Mouse (Mus musculus): ENCODE measurements at regions not wholly inside any gene's neighbourhood (a gene's known extent, or its start where the extent isn't known, plus 50 kb on each side); places are given as distances from the start of the nearest gene placed in this dataset.

GRCm38 (mm10) chr13:60123964-60124363, 53.2 kb downstream of the Gas1 start:
- in situ Hi-C loops (cut with MseI, MboI) = no loop called here

GRCm38 (mm10) chr13:60123174-60123587, 54.0 kb downstream of the Gas1 start:
- in situ Hi-C loops (cut with MseI, MboI) = no loop called here

DNA sequence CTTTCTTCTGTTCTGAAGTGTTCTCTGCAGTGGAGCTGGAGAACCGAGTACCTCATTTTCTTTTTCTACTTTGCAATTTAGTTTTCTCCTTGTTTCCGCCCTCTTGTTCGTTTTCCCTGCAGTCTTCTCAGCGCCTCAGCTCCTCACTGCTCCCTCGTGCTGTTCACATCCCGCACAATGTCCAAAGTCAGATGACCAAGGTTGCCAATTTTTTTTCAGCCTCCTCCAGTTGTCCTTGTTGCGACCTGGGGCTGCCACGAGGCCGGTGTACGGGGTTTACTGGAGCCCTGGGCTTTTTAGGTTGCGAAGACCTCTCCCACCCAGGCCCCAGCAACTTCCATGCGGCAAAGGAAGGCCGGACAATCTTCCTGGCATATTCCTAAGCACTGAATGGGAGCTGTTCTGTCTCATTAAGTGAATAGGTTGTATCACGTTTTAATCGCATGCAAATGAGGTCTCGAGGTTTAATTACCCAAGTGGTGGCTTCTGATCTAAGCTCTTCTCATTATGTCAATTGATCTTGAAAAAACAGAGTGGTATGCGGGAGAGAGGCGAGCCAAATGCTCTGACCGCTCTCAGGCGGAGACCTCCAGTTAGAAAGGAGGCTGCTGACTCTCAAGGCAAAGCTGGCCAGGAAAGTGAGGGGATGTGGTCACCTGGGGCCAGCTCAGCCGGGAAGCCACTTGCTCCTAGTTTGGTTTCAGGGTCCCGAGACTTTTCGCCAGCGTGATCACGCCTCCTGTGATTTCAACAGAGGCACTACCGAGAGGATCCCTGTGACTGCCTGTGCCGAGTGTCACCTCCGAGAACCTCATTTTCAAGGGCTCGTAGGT, 54.6 kb downstream of the Gas1 start:
- in situ Hi-C loops (cut with MseI, MboI) = no loop called here

DNA sequence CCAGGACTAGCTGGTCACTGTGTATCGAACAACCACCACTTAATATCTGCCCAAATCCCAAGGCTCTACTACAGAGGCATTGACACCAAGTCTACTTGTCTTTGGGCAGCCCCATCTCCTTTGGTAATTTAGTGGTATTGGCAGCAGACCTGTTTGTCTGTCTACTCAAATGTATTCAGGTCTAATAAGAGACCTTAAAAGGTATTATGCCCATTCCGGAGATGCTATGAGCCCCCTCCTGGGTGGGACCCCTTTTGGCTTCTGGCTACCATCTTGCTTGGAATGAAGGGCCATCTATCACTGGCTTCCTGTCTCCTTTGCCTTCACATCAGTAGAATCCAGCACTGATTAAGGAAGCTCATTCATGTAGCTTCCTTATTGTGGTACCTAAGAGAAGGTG, 65.7 kb downstream of the Gas1 start:
- in situ Hi-C loops (cut with MseI, MboI) = no loop called here

DNA sequence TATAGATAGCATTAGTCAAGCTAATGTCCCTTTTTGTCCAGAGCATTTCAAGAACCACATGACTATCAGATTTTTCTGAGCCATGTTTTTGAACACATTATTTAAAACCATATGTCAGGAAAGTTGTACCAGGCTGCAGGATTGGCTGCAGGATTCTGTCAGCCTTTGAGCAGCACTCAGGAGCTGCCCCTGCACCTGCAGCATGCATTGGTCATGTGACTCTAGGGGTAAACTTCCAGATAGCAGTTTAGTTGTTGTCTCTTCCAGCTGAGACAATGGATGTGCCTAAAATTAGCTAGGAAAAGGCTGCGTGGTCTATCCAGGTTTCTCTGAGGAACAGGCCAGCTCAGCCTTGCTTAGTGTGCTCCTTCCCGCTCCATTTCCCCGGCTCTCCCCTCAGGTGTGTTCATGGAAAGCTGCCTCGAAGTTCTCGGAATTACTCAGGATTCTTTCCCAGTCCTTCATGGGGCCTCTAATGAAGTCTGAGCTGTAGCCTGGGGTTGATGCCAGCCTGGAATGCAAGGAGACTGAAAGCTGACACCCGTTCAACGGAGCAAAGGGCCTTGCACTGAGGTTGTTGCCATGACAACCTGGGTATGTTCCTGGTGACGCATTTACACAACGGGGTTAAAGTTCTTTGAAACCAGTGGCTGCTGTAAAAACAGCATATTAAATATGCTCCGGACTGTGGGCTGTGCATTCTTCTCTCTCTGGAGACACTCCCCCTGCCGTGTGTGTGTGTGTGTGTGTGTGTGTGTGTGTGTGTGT, 66.9 kb downstream of the Gas1 start:
- in situ Hi-C loops (cut with MseI, MboI) = no loop called here

DNA sequence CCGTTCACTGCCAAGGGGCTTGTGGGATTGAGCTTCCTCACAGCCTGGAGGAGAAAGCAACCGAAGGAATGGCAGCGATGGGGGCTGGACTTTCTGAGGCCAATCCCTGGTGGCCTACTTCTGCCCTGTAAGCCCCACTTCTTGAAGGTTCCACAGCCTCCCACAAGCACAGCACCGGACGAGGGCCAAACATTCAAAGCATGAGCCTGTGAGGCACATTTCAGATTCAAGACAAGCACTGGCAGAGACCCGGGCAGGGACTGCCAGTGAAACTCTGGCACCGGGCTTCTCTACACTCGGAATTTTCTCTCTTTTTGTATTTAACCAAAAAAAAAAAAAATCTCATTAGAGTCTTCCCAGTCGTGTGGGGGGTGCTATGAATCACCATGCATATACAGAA, 71.9 kb downstream of the Gas1 start:
- in situ Hi-C loops (cut with MseI, MboI) = no loop called here

GRCm38 (mm10) chr13:60101651-60102050, 75.5 kb downstream of the Gas1 start:
- in situ Hi-C loops (cut with MseI, MboI) = no loop called here

DNA sequence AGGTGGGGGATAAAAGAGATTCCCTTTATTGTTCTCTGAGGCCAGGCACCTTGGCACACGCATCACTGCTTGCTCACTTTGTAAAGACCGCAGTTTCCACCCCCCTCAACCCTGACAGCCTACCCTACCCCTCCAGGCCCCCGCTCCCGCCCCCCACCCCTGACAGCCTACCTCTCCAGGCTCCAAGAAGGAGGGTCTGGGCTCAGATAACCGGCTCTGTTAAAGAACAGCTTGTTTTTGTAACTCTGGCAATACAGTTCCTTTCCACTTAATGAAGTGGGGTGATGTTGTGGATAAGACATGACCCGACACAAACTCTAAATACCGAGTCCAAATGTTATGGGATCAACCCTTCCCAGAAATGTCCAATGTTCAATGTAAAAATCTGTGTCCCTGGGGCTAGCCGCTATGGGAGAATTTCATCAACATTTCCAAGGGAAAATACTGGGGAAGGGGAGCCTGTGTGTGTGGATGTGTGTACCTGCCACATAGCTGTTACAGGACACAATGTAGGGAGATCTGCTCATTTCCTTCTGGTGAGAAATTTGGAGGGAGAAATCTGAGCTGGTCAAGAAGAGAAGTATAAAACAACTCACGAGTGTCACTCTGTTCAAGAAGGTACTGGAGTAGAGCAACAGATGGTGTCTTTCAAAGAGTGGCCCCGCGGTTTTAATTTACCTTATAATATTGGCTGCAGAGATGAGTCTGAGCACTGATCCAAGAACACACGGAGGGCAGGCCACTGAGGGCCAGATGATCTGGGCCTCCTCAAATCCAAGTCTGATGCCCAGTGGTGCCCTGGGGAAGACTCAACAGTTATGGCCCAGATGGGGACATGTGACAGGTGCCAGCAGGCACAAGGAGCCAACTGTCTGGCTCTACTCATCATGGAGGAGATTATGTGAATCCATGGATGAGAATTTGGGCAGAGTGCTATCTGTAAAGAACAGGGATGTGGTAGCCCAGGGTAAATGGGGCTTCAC, 76.7 kb downstream of the Gas1 start:
- in situ Hi-C loops (cut with MseI, MboI) = no loop called here

GRCm38 (mm10) chr13:60099469-60100129, 77.6 kb downstream of the Gas1 start:
- in situ Hi-C loops (cut with MseI, MboI) = no loop called here

DNA sequence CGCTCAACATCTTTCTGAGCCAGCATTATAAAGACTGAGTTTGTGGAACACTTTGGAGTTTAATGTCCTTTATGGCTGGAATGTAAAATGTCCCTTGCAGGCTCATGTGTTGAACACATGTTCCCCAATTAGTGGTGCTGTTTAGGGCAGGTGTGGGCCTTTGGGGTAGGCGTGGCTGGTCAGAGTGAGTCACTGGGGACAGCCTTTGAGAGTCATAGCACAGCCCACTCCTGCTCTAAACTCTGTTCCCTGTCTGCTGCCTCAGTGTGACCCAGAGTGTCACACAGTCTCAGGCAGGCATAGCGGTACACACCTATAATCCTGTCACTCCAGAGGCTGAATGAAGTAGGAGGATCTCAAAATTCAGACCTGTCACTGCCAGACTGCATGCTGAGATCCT, 78.8 kb downstream of the Gas1 start:
- in situ Hi-C loops (cut with MseI, MboI) = no loop called here

- in situ Hi-C loops (cut with MseI, MboI) = no loop called here
These were observed 79.4 kb downstream of the Gas1 start for GRCm38 (mm10) chr13:60097776-60098175.

DNA sequence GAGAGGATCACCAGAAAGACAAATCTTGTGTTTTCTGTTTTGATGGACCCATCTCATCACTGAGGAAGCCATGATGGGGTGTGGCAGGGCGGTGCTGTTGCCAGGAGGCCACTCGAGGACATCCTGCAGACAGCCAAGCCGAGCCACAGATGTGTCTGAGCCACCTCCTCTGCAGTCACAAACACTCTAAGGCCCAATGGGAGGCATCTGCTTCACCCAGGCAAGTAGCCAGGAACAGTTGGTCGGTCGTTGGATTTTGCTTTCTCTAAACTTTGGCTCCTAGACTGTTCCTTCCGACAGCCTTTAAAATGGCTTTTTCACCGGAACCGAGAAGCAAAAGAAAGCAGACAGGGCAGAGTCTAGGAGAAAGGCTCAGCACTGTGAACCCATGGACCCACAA, 90.5 kb downstream of the Gas1 start:
- in situ Hi-C loops (cut with MseI, MboI) = no loop called here

DNA sequence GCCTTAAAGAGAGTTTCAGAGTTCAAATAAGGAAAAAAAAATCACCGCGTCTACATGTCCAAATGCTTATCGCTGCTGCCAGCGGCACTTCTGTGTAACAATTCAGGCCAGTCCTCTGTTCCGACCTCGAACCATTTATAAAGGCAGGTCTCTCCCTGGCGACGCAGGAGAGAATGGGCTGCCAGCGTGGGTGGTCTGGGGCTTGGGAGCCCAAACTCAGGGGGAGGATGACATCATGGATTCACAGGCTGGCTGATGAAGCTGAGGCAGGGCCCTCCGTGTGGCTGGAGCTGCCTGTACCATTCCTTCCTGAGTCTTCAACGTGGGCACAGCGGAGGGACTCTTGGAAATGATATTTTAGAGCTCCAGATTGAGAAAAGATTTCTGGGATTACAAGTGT, 92.2 kb downstream of the Gas1 start:
- in situ Hi-C loops (cut with MseI, MboI) = no loop called here

GRCm38 (mm10) chr13:60084290-60084689, 92.9 kb downstream of the Gas1 start:
- in situ Hi-C loops (cut with MseI, MboI) = no loop called here

GRCm38 (mm10) chr13:60080113-60080512, 97.1 kb downstream of the Gas1 start:
- in situ Hi-C loops (cut with MseI, MboI) = no loop called here

GRCm38 (mm10) chr13:60078331-60079050, 98.7 kb downstream of the Gas1 start:
- in situ Hi-C loops (cut with MseI, MboI) = no loop called here

DNA sequence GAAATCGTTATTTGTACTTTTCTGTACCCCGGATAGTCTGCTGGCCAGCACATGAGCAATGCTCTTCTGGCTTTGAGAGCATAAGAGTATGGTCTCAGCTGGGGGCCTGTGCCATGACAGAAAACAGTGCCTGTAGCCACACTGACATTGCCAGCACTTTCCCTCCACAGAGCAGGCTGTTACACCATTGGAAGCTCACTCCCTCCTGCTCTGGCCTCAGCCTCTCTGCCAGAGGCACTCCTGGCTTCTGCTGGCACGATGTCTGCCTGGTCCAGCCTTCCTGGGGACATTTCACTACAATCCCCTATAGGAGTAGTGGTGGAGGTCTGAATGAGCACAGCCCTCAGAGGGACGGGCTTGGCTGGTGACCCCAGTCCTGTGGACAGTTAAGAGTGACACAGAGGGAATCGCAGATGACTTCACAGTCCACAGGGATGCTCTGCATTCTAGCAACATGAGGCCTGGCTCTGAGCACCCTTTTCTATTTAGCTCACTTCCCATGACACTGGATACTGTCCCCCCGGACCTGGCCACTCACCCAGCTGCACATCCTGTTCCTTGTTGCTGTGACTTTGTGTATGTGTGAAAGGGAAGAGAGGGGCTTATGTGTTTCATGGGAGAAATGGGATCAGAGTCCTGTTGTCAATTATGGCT, 100.9 kb downstream of the Gas1 start:
- in situ Hi-C loops (cut with MseI, MboI) = no loop called here

DNA sequence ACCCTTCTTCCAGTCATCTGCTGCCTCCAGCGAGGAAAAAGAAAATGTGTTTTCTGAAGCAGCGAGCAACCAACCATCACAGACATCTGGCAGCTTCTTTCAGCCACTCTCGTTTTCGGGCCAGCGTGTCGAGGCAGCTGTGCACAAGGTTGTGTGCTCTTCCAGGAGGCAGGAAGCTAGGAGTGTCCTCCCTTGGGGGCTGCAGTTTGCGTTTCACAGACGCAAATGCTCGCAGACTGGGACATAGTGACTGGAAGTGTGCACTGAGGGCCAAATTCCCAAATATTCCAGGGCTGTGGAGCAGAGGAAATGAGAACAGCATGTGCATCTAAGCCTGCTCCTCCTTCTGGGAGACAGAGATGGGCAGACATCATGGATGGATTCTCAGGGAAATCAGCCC, 105.6 kb downstream of the Gas1 start:
- in situ Hi-C loops (cut with MseI, MboI) = no loop called here

GRCm38 (mm10) chr13:60069196-60069595, 108.0 kb downstream of the Gas1 start:
- in situ Hi-C loops (cut with MseI, MboI) = no loop called here

GRCm38 (mm10) chr13:60067325-60067724, 109.8 kb downstream of the Gas1 start:
- in situ Hi-C loops (cut with MseI, MboI) = no loop called here

Measured in mouse trophoblast stem cell (cell line).